Mouse (Mus musculus) testis, postnatal 14 days (tissue): ENCODE data around the gene Cldn34c3.
"Not testable (repeated sequence)": the region's sequence is repeated elsewhere in the genome, so short reads cannot be mapped to it uniquely, and the experiment has no call there.

Experiments
- DNase-seq: peaks from one replicate; pipeline ENCODE4 v3.0.0; 2021; ENCODE audit warnings: low spot score

The Cldn34c3 gene

DNA sequence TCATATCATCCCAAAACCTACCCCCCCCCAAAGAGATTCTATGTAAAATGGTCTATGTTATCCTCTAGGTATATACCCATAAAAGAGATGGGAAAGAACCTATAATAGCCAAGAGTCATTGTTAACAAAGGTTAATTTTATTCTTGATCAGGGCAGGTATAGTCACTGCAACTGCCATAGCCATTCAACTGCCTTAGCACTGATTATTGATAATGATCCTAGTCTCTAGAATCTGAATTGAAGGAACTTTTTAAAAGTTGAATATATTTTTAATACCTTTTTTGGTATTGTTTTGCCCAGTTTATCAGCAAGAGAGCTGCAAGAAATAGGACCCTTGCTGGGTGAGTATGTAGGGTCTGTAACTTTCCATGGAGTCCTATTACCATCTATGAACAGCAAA lies at the start of gene Cldn34c3:
Gene Cldn34c3, plus strand, starts transcription at position 301 of the 400 bp plus-strand sequence.
- not testable (repeated sequence) for DNase-seq
